Mouse (Mus musculus) stomach, postnatal 0 days (tissue): ENCODE measurements around the gene Nt5dc2. TPM values are rescaled to one million over a fixed set of nuclear protein-coding genes. Genes with fewer than 3 reads are reported as not detected.

Experiments
- ATAC-seq: fragments of 200-750 bp; cut with Nextera tagmentation; 2 replicates; pipeline ENCODE4 v1.8.0; 2017; ENCODE audit not compliant: low FRiP score, low TSS enrichment
- DNase-seq: peaks from one replicate; pipeline ENCODE4 v3.0.0-alpha.2; 2016; ENCODE audit warnings: low spot score
- H3K27ac ChIP-seq: fragments of 300-500 bp; sonication (generic); replicated peaks from 2 replicates; pipeline ENCODE4 v1.5.1; 2014; ENCODE audit warnings: mild to moderate bottlenecking, control low read depth
- H3K27me3 ChIP-seq: fragments of 300-500 bp; sonication (generic); 2 replicates; pipeline ENCODE4 v1.6.1; 2014; ENCODE audit warnings: low read length; ENCODE audit not compliant: control insufficient read depth, insufficient read depth
- H3K36me3 ChIP-seq: fragments of 300-500 bp; sonication (generic); 2 replicates; pipeline ENCODE4 v1.6.1; 2014; ENCODE audit warnings: low read length, mixed read lengths; ENCODE audit not compliant: control insufficient read depth, insufficient read depth
- H3K4me1 ChIP-seq: fragments of 300-500 bp; sonication (generic); replicated peaks from 2 replicates; pipeline ENCODE4 v1.6.1; 2014; ENCODE audit warnings: antibody characterized with exemption; ENCODE audit not compliant: control insufficient read depth, insufficient read depth
- H3K4me2 ChIP-seq: fragments of 300-500 bp; sonication (generic); replicated peaks from 2 replicates; pipeline ENCODE4 v1.6.1; 2014; ENCODE audit warnings: low read depth, mild to moderate bottlenecking, control low read depth, moderate library complexity
- H3K4me3 ChIP-seq: fragments of 300-500 bp; sonication (generic); 2 replicates; pipeline ENCODE4 v1.5.1; 2014; ENCODE audit warnings: low read depth, low read length, control low read depth
- H3K9ac ChIP-seq: fragments of 300-500 bp; sonication (generic); 2 replicates; pipeline ENCODE4 v1.6.1; 2014; ENCODE audit warnings: mild to moderate bottlenecking, low read length, control low read depth, mixed read lengths
- H3K9me3 ChIP-seq: fragments of 300-500 bp; sonication (generic); 2 replicates; pipeline ENCODE4 v1.6.1; 2016; ENCODE audit warnings: low read length; ENCODE audit not compliant: control insufficient read depth
- CTCF ChIP-seq: IDR thresholded peaks from 2 replicates; pipeline ENCODE4 v1.5.1; 2016; ENCODE audit warnings: antibody characterized with exemption, low read depth, mild to moderate bottlenecking, moderate library complexity
- EP300 ChIP-seq: optimal IDR thresholded peaks from 2 replicates; pipeline ENCODE3; 2016; ENCODE audit warnings: antibody characterized with exemption
- WGBS: fragments of 180-500 bp; shearing (Covaris S2); extraction: QIAGEN DNeasy Blood & Tissue Kit; methylation state at CpG from one replicate; pipeline ENCODE4 v1.1.7; 2014; 5-methylcytosine and 5-hydroxymethylcytosine counted together
- polyA plus RNA-seq: library from polyadenylated mRNA; unstranded; fragments of >200 nt; fragmentation: Nextera tagmentation; extraction: Ambion mirVana; gene quantifications from 2 replicates; pipeline ENCODE4 v1.2.1, GENCODE M21; 2015

The Nt5dc2 gene
- polyA plus RNA-seq, 1 experiment from 2014 or later: 65.3 TPM

GRCm38 (mm10) chr14:31169508-31169907 lies 38.7 kb downstream of the Nt5dc2 start:
- DNase-seq: no peak
- Histone ChIP-seq H3K9me3 (no peaks in the 10 kb centered on the region), H3K27me3 (no peaks in the 10 kb centered on the region), H3K36me3 (peaks cover 34% of the 10 kb centered on the region), H3K27ac (no peak overlapping the region), H3K4me1 (no peaks in the 10 kb centered on the region), H3K4me3 (no peak overlapping the region), H3K4me2 (no peak overlapping the region), H3K9ac (no peak overlapping the region)
- no peak for ATAC-seq
- WGBS: 66% methylated on average over 6 of the region's 6 CpGs
- TF ChIP-seq CTCF (no peak), EP300 (no peak)

- no peak overlapping the region for H3K4me3 ChIP-seq
- H3K27ac ChIP-seq: no peak overlapping the region
- no peak overlapping the region for H3K4me2 ChIP-seq
- no peak for DNase-seq
- TF ChIP-seq CTCF (no peak), EP300 (no peak)
- no peak for ATAC-seq
- peaks cover 35% of the 10 kb centered on the region for H3K36me3 ChIP-seq
- H3K9ac ChIP-seq: no peak overlapping the region
- no peaks in the 10 kb centered on the region for H3K27me3 ChIP-seq
- no peaks in the 10 kb centered on the region for H3K9me3 ChIP-seq
- WGBS: 80% methylated on average over 13 of the region's 13 CpGs
- no peaks in the 10 kb centered on the region for H3K4me1 ChIP-seq
Observed at GRCm38 (mm10) chr14:31170963-31171362, 40.1 kb downstream of the Nt5dc2 start.

GRCm38 (mm10) chr14:31171386-31171785 lies 40.5 kb downstream of the Nt5dc2 start:
- Histone ChIP-seq H3K36me3 (peaks cover 40% of the 10 kb centered on the region), H3K4me3 (no peak overlapping the region), H3K9me3 (no peaks in the 10 kb centered on the region), H3K9ac (no peak overlapping the region), H3K4me2 (no peak overlapping the region), H3K27me3 (no peaks in the 10 kb centered on the region), H3K4me1 (no peaks in the 10 kb centered on the region), H3K27ac (no peak overlapping the region)
- DNase-seq (no peak), ATAC-seq (no peak)
- 87% methylated on average over 11 of the region's 11 CpGs for WGBS
- TF ChIP-seq EP300 (no peak), CTCF (no peak)

GRCm38 (mm10) chr14:31171821-31172220 lies 41.0 kb downstream of the Nt5dc2 start:
- H3K27ac ChIP-seq: no peak overlapping the region
- H3K9me3 ChIP-seq: no peaks in the 10 kb centered on the region
- WGBS: 95% methylated on average over 15 of the region's 15 CpGs
- no peak overlapping the region for H3K4me2 ChIP-seq
- ATAC-seq (no peak), DNase-seq (no peak)
- no peak overlapping the region for H3K4me3 ChIP-seq
- no peaks in the 10 kb centered on the region for H3K4me1 ChIP-seq
- no peaks in the 10 kb centered on the region for H3K27me3 ChIP-seq
- H3K36me3 ChIP-seq: peaks cover 44% of the 10 kb centered on the region
- TF ChIP-seq CTCF (no peak), EP300 (no peak)
- no peak overlapping the region for H3K9ac ChIP-seq

- Histone ChIP-seq H3K4me3 (no peak overlapping the region), H3K9ac (no peak overlapping the region), H3K27me3 (no peaks in the 10 kb centered on the region), H3K4me2 (no peak overlapping the region), H3K36me3 (peaks cover 47% of the 10 kb centered on the region), H3K4me1 (no peaks in the 10 kb centered on the region), H3K27ac (no peak overlapping the region), H3K9me3 (no peaks in the 10 kb centered on the region)
- DNase-seq (no peak), ATAC-seq (no peak)
- TF ChIP-seq CTCF (no peak), EP300 (no peak)
- 66% methylated on average over 18 of the region's 18 CpGs for WGBS
Observed at GRCm38 (mm10) chr14:31172781-31173455, 42.1 kb downstream of the Nt5dc2 start.

- Histone ChIP-seq H3K36me3 (peaks cover 48% of the 10 kb centered on the region), H3K4me3 (no peak overlapping the region), H3K27me3 (no peaks in the 10 kb centered on the region), H3K9ac (no peak overlapping the region), H3K4me2 (no peak overlapping the region; the same call in 1 of the 2 replicates), H3K9me3 (no peaks in the 10 kb centered on the region), H3K27ac (no peak overlapping the region), H3K4me1 (no peaks in the 10 kb centered on the region)
- TF ChIP-seq EP300: no peak
- no peak for TF ChIP-seq CTCF
- WGBS: 87% methylated on average over 7 of the region's 7 CpGs
- ATAC-seq (no peak), DNase-seq (no peak)
Observed at GRCm38 (mm10) chr14:31173537-31173936, 42.7 kb downstream of the Nt5dc2 start.
